Mouse (Mus musculus): ENCODE data around the gene Abat. TPM values are rescaled to one million over a fixed set of nuclear protein-coding genes. Genes with fewer than 3 reads are reported as not detected.

Gene Abat
- polyA plus RNA-seq, 1 experiment: 0.04 TPM

GRCm38 (mm10) chr16:8521322-8521721 is 8.1 kb downstream of the Abat start:
- H3K4me2 ChIP-seq (ENCODE audit: low read depth): no peak overlapping the region
- peaks cover 69% of the 10 kb centered on the region for H3K27me3 ChIP-seq (ENCODE audit: control insufficient read depth, insufficient read depth, insufficient read length)
- no peaks in the 10 kb centered on the region for H3K79me2 ChIP-seq (ENCODE audit: control insufficient read depth, insufficient read depth)
- TF ChIP-seq MAX (IDR thresholded peaks at IDR 0.05; ENCODE audit: low read depth) (no peak), TCF12 (IDR thresholded peaks at IDR 0.05; ENCODE audit: insufficient read depth, poor library complexity, severe bottlenecking) (no peak), POLR2AphosphoS2 (IDR thresholded peaks at IDR 0.05; ENCODE audit: insufficient read length, low read depth) (no peak), E2F4 (IDR thresholded peaks at IDR 0.05; ENCODE audit: insufficient read depth) (no peak), POLR2A (IDR thresholded peaks at IDR 0.05; ENCODE audit: insufficient read length, low read depth) (no peak), CEBPB (IDR thresholded peaks at IDR 0.05; ENCODE audit: insufficient read depth, poor library complexity, severe bottlenecking) (no peak), USF1 (IDR thresholded peaks at IDR 0.05; ENCODE audit: low read depth) (no peak), REST (IDR thresholded peaks at IDR 0.05; ENCODE audit: insufficient read depth, insufficient read length) (no peak), MYOG (IDR thresholded peaks at IDR 0.05; ENCODE audit: control insufficient read depth in 1 of 3, insufficient read depth in 1 of 3, insufficient read length in 2 of 3, low read depth in 2 of 3) (no peak), SRF (IDR thresholded peaks at IDR 0.05; ENCODE audit: control insufficient read depth, insufficient read length, low read depth) (no peak), TCF3 (IDR thresholded peaks at IDR 0.05; ENCODE audit: insufficient read length, low read depth) (no peak), MYOD1 (IDR thresholded peaks at IDR 0.05; ENCODE audit: control insufficient read depth in 1 of 3, insufficient read length in 2 of 3, low read depth in 2 of 3) (no peak)
- no peak overlapping the region for H3ac ChIP-seq (ENCODE audit: control insufficient read depth, insufficient read length)
- H3K36me3 ChIP-seq (ENCODE audit: control insufficient read depth, insufficient read depth): no peaks in the 10 kb centered on the region
- H3K4me3 ChIP-seq: no peak overlapping the region

- TF ChIP-seq CEBPB (IDR thresholded peaks at IDR 0.05; ENCODE audit: insufficient read depth, poor library complexity, severe bottlenecking) (no peak), REST (IDR thresholded peaks at IDR 0.05; ENCODE audit: insufficient read depth, insufficient read length) (no peak), TCF3 (IDR thresholded peaks at IDR 0.05; ENCODE audit: insufficient read length, low read depth) (no peak), POLR2A (IDR thresholded peaks at IDR 0.05; ENCODE audit: insufficient read length, low read depth) (no peak), TCF12 (IDR thresholded peaks at IDR 0.05; ENCODE audit: insufficient read depth, poor library complexity, severe bottlenecking) (no peak), SRF (IDR thresholded peaks at IDR 0.05; ENCODE audit: control insufficient read depth, insufficient read length, low read depth) (no peak), POLR2AphosphoS2 (IDR thresholded peaks at IDR 0.05; ENCODE audit: insufficient read length, low read depth) (no peak), MAX (IDR thresholded peaks at IDR 0.05; ENCODE audit: low read depth) (no peak), MYOG (IDR thresholded peaks at IDR 0.05; ENCODE audit: control insufficient read depth in 1 of 3, insufficient read depth in 1 of 3, insufficient read length in 2 of 3, low read depth in 2 of 3) (no peak), E2F4 (IDR thresholded peaks at IDR 0.05; ENCODE audit: insufficient read depth) (no peak), MYOD1 (IDR thresholded peaks at IDR 0.05; ENCODE audit: control insufficient read depth in 1 of 3, insufficient read length in 2 of 3, low read depth in 2 of 3) (no peak), USF1 (IDR thresholded peaks at IDR 0.05; ENCODE audit: low read depth) (no peak)
- Histone ChIP-seq H3K27me3 (ENCODE audit: control insufficient read depth, insufficient read depth, insufficient read length) (peaks cover 84% of the 10 kb centered on the region), H3K36me3 (ENCODE audit: control insufficient read depth, insufficient read depth) (no peaks in the 10 kb centered on the region), H3K4me2 (ENCODE audit: low read depth) (no peak overlapping the region), H3ac (ENCODE audit: control insufficient read depth, insufficient read length) (no peak overlapping the region), H3K79me2 (ENCODE audit: control insufficient read depth, insufficient read depth) (no peaks in the 10 kb centered on the region), H3K4me3 (no peak overlapping the region)
These were observed 10.4 kb downstream of the Abat start for GRCm38 (mm10) chr16:8523480-8524144.

- TF ChIP-seq TCF3 (IDR thresholded peaks at IDR 0.05; ENCODE audit: insufficient read length, low read depth) (no peak), CEBPB (IDR thresholded peaks at IDR 0.05; ENCODE audit: insufficient read depth, poor library complexity, severe bottlenecking) (no peak), POLR2A (IDR thresholded peaks at IDR 0.05; ENCODE audit: insufficient read length, low read depth) (no peak), USF1 (IDR thresholded peaks at IDR 0.05; ENCODE audit: low read depth) (no peak), MAX (IDR thresholded peaks at IDR 0.05; ENCODE audit: low read depth) (no peak), TCF12 (IDR thresholded peaks at IDR 0.05; ENCODE audit: insufficient read depth, poor library complexity, severe bottlenecking) (no peak), REST (IDR thresholded peaks at IDR 0.05; ENCODE audit: insufficient read depth, insufficient read length) (no peak), MYOD1 (IDR thresholded peaks at IDR 0.05; ENCODE audit: control insufficient read depth in 1 of 3, insufficient read length in 2 of 3, low read depth in 2 of 3) (no peak), POLR2AphosphoS2 (IDR thresholded peaks at IDR 0.05; ENCODE audit: insufficient read length, low read depth) (no peak), MYOG (IDR thresholded peaks at IDR 0.05; ENCODE audit: control insufficient read depth in 1 of 3, insufficient read depth in 1 of 3, insufficient read length in 2 of 3, low read depth in 2 of 3) (no peak), E2F4 (IDR thresholded peaks at IDR 0.05; ENCODE audit: insufficient read depth) (no peak), SRF (IDR thresholded peaks at IDR 0.05; ENCODE audit: control insufficient read depth, insufficient read length, low read depth) (no peak)
- no peak overlapping the region for H3K4me2 ChIP-seq (ENCODE audit: low read depth)
- no peaks in the 10 kb centered on the region for H3K36me3 ChIP-seq (ENCODE audit: control insufficient read depth, insufficient read depth)
- H3K4me3 ChIP-seq: no peak overlapping the region
- peaks cover 82% of the 10 kb centered on the region for H3K27me3 ChIP-seq (ENCODE audit: control insufficient read depth, insufficient read depth, insufficient read length)
- H3ac ChIP-seq (ENCODE audit: control insufficient read depth, insufficient read length): no peak overlapping the region
- H3K79me2 ChIP-seq (ENCODE audit: control insufficient read depth, insufficient read depth): no peaks in the 10 kb centered on the region
These were observed 11.1 kb downstream of the Abat start for GRCm38 (mm10) chr16:8524163-8524847.

GRCm38 (mm10) chr16:8525293-8525692 is 12.1 kb downstream of the Abat start:
- H3ac ChIP-seq (ENCODE audit: control insufficient read depth, insufficient read length): no peak overlapping the region
- H3K4me3 ChIP-seq: no peak overlapping the region
- TF ChIP-seq MYOD1 (IDR thresholded peaks at IDR 0.05; ENCODE audit: control insufficient read depth in 1 of 3, insufficient read length in 2 of 3, low read depth in 2 of 3): no peak
- no peak for TF ChIP-seq POLR2AphosphoS2 (IDR thresholded peaks at IDR 0.05; ENCODE audit: insufficient read length, low read depth)
- no peak for TF ChIP-seq E2F4 (IDR thresholded peaks at IDR 0.05; ENCODE audit: insufficient read depth)
- TF ChIP-seq POLR2A (IDR thresholded peaks at IDR 0.05; ENCODE audit: insufficient read length, low read depth): no peak
- no peak for TF ChIP-seq USF1 (IDR thresholded peaks at IDR 0.05; ENCODE audit: low read depth)
- no peak for TF ChIP-seq MYOG (IDR thresholded peaks at IDR 0.05; ENCODE audit: control insufficient read depth in 1 of 3, insufficient read depth in 1 of 3, insufficient read length in 2 of 3, low read depth in 2 of 3)
- TF ChIP-seq REST (IDR thresholded peaks at IDR 0.05; ENCODE audit: insufficient read depth, insufficient read length): no peak
- TF ChIP-seq TCF3 (IDR thresholded peaks at IDR 0.05; ENCODE audit: insufficient read length, low read depth): no peak
- no peak for TF ChIP-seq TCF12 (IDR thresholded peaks at IDR 0.05; ENCODE audit: insufficient read depth, poor library complexity, severe bottlenecking)
- no peak for TF ChIP-seq CEBPB (IDR thresholded peaks at IDR 0.05; ENCODE audit: insufficient read depth, poor library complexity, severe bottlenecking)
- TF ChIP-seq SRF (IDR thresholded peaks at IDR 0.05; ENCODE audit: control insufficient read depth, insufficient read length, low read depth): no peak
- no peak for TF ChIP-seq MAX (IDR thresholded peaks at IDR 0.05; ENCODE audit: low read depth)
- H3K27me3 ChIP-seq (ENCODE audit: control insufficient read depth, insufficient read depth, insufficient read length): peaks cover 74% of the 10 kb centered on the region
- no peaks in the 10 kb centered on the region for H3K36me3 ChIP-seq (ENCODE audit: control insufficient read depth, insufficient read depth)
- H3K4me2 ChIP-seq (ENCODE audit: low read depth): no peak overlapping the region
- H3K79me2 ChIP-seq (ENCODE audit: control insufficient read depth, insufficient read depth): no peaks in the 10 kb centered on the region

All from myocyte (in vitro differentiated cells).